Mouse (Mus musculus): ENCODE measurements around the gene Gm20716.

Gene Gm20716

DNA sequence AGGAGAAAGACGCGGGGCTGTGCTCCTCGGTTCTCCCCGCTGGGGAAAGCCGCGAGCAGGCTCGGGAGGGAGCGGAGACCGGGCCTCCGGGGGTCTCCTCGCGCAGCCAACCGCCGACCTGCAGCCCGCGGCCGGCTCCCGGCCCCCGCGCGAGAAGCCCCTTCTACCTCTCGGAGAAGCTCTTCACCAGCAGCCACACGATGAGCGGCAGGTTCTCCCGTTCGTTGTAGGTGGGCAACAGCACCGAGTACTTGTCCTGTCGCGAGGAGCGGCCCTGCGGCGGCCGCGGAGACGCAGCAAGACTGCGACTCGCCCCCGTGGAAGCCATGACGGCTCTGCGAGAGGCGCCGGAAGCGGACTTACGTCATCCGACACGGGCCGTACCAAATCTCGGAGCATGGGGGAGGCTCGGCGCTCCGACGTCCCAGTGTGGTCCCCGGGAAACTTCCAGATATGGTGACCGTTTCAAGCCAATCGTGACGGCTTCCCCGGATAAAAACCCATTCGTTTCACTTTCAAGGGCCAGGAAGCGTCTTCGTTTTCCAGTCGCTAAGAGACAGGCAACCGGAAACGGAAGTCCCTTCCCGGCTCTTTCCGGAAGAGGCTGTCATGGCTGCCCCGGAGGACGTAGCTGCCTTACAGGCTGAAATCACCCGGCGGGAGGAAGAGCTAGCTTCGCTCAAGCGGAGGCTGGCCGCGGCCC lies at the start of gene Gm20716, which contains the start of the genes Dpm1 and Mocs3:
Gm20716 (minus strand) TSS at position 339 of the 703 bp plus-strand sequence.
Dpm1 (minus strand) TSS at position 566 of the 703 bp plus-strand sequence.
Mocs3 (plus strand) TSS at position 597 of the 703 bp plus-strand sequence.
- in situ Hi-C loops (cut with MboI) = no loop called here

DNA sequence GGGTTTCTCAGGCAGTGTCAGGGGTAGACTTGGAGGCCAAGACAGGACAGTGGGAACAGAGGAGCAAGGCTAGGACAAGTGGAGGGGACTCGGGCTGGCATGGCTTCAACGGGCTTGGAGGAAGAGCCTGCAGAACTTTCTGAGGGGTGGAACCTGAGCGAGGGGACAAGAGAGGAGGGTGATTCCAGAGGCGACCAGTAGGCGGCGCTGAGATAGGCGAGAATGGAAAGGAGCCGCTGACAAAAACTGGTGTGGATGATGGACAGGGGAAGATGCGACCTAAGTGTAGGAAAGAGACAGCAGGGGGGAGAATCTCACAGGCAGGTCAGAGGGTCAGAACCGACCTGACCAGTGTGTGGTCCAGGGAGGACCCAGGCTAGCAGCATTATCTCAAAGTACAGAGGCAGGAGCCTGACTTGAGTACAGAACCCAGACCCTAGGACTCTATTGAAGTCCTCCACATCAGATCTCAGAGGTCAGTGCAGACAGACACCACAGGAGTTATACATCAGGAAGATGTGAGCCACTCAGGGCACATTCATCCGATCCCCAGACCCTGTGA lies 44.3 kb upstream of the Gm20716 start:
- in situ Hi-C loops (cut with MboI) = no loop called here

DNA sequence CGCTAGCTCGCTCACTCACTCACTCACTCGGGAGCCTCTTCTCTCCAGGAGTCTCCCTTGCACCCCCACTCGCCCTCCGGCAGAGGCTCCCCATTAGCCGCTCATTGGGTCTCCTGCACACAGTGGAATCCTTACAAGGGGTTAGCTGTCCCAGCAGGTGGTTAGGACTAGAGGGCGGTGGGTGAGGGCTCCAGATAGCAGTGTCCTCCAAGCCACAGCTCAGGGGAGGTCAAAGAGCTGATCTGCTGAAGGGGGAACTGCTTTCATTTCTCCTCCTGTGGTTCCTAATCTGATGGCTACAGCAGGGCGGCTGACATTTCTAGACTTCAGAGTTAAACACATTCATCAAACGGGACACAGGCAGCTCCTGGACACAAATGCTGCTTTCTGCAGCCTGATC lies 43.2 kb upstream of the Gm20716 start:
- in situ Hi-C loops (cut with MboI) = no loop called here

DNA sequence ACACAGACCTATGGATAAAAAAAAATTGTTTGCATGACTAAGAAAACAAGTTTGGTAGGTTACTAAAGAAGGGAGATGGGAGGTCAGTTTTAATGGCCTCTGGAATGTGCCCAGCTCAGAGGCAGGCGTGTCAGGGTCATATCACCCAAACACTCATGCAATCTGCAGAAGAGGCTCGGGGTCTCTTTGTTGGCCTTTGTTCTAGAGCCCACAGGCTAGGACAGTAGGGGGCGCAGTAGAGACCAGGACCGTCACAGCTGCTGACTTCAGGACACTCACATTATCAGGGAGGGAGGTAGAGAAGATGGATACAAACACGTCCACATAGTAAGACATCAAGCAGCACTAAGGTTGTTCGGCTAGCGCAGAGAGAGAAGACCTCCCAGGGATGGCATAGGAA lies 37.9 kb upstream of the Gm20716 start:
- in situ Hi-C loops (cut with MboI) = no loop called here

DNA sequence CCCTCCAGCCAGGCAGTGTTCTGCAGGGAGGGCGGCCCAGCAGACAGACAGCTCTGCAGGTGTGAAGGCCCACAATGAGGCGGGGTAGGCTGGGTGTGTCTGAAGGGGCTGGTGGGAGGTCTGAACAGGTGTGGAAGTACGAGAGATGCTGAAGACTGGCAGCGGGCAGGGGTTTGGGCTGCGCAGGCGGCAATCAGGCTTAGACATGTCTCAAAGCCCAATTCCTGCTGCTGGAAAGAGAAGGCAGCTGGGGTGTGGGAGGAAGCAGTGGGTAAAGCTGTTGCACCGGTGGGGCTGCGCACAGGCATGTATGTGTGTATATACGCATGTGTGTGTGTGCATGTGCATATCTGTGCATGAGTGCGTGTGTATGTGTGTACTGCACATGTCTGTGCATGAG lies 30.7 kb upstream of the Gm20716 start:
- in situ Hi-C loops (cut with MboI) = no loop called here

DNA sequence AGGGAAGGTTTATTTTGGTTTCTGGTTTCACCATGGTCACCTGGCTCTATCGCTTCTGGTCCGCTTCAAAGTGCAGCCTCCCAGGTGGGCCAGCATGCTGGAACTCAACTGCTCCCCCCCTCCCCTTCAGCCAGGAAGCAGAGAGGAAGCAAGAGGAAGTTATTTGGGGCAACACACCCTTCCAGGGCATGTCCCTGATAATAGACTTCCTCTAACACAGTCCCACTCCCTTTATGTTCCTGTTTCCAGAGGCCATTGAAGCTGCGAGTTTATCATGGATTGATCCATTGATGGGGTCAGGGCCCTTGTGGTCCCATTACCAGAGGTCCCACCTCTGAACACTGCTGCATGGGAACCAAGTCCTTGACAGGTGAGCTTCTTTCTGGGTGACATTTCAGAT lies 30.0 kb upstream of the Gm20716 start:
- in situ Hi-C loops (cut with MboI) = no loop called here

DNA sequence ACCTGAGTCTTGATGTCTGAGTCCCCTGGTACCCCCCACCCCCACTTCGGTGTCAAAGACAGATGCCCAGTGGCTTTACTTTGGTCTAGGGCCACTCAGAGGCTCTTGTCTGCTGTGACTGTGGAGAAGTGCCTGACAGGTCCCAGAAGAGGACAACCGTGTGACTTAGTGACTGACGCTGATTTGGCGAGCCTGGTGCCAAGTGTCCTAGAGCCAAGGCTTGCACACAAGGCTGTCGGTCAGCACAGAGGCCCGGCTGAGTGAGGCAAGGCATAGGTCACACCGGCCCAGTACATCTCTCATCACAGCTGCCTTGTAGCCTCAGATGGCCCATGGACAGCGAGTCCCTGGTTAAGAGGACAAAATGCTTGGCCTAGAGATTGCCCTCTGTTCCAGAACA lies 28.9 kb upstream of the Gm20716 start:
- in situ Hi-C loops (cut with MboI) = loop anchor here (10.0 kb wide), 2 partner anchors 176 to 366 kb away; no protein-coding TSS in a partner anchor

DNA sequence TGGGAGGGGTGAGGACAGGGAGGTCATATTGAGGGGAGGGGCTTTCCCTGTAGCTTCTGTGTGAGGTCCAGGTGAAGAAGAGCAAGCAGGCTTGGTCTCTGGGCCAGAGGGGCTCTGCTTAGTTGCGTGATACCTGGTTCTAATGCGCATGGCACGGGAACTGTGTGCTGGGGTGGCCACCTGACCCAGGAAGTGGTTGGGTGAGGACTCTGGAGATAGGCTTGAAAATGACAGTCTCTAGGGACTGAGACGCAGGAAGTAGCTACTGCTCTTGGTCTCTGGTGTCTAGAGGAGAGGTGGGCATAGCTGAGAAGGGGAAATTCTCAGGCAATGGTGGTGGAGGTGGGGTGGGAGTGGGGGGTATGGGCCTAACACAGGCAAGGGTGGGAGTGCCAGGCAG lies 27.0 kb upstream of the Gm20716 start:
- in situ Hi-C loops (cut with MboI) = loop anchor here (10.0 kb wide), 2 partner anchors 178 to 368 kb away; no protein-coding TSS in a partner anchor

DNA sequence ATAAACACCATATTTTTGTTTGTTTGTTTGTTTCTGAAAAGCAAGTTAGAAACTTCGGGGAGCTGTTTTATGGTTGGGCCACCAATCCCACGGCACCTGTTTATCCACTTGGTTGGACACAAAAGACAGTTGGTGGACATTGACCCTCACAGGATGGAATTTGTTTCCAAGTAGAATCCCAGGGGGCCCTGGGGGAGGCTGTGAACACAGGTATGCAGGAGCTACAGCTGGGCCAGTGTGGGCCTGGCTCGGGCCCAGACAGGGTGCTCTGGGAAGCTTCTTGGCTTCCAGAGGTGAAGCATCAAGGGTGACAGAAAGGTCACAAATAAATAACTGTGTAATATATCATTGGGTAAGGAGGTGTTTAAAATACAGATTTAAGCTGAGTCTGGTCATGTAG lies 26.3 kb upstream of the Gm20716 start:
- in situ Hi-C loops (cut with MboI) = loop anchor here (10.0 kb wide), 2 partner anchors 178 to 368 kb away; no protein-coding TSS in a partner anchor

DNA sequence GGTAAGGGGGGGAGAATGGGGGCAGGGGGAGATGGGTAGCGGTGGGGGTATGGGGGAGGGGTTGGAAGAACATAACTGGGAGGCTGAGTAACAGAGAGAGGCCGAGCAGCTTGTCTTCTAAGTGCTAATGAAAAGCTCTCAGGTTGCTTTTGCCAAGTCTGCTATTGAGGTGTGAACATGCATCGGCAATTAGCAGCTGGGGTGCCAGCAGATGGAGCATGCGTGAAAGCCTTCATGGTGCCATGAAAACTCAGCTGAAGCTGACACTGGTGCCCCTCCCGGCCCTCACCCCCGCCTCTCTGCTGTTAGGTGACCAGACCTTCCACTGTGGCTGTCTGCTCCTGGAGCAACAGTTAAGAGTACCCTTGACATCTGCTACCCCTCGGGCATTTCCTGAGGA lies 23.7 kb upstream of the Gm20716 start:
- in situ Hi-C loops (cut with MboI) = loop anchor here (10.0 kb wide), 2 partner anchors 181 to 371 kb away; no protein-coding TSS in a partner anchor

DNA sequence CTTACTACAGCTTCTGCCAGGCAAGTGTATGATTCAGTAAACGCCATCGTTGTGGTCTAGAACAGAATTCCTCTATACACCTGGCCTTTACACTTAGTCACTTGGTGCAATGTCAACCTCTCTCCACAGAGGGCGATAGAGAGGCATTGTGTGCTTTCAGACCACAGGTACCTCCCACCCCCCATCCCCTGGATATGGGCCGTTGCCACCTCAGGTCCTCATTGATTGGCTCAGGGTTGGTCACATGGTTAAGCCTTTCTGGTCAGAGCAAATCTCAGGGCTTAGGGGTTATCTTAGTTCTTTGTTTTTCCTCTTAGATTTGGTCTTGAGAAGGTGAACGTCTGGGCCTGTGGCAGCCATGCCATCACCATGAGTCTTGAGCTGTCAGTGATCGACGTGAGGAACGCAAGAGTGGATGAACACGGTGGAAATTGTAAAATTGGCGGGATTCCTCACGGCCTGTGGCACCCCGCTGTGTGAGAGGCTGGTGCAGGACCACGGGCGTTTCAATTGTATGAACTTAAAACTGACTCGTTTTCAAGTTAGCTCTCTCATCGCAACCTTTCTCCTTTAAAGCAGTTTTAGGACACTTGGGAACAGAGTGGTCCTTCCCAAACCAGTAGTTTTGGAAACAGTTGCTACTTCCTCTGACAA lies 22.6 kb upstream of the Gm20716 start:
- in situ Hi-C loops (cut with MboI) = loop anchor here (10.0 kb wide), 2 partner anchors 182 to 372 kb away; no protein-coding TSS in a partner anchor

DNA sequence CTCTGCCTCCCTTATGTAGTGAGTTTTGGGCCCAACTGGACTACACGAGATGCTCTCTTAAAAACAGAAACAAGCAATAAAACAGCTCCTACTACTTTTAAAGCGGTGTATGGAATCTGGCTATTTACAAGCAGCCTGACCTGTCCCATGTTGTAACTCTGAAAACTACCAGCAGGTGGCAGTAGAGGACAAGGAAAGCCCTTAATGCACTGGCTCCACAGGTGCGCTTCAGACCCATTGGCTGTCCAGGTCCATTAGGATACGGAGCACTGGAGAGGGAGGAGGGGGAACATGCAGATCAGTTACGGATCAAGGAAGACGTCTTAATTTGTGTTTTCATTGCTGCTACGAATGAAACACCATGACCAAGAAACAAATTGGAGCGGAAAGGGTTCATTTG lies 20.1 kb upstream of the Gm20716 start:
- in situ Hi-C loops (cut with MboI) = loop anchor here (10.0 kb wide), 2 partner anchors 185 to 375 kb away; no protein-coding TSS in a partner anchor

DNA sequence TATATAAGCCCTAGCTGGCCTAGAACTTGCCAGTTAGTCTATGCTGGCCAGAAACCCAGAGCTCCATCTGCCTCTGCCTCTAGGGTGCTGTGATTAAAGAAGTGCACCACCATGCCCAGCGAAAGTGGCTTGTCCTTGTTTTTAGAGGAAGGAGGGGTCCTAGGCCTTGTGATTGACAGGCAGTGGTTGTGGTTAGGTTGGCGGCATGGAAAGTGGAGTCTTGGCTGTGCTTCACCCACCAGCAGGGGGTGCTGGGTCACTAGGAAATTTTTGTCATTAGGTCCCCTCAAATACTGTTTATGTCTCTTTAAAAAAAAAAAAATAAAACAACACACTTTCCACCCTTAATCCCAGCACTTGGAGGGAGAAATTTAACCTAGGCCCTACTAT lies 18.7 kb upstream of the Gm20716 start:
- in situ Hi-C loops (cut with MboI) = no loop called here

DNA sequence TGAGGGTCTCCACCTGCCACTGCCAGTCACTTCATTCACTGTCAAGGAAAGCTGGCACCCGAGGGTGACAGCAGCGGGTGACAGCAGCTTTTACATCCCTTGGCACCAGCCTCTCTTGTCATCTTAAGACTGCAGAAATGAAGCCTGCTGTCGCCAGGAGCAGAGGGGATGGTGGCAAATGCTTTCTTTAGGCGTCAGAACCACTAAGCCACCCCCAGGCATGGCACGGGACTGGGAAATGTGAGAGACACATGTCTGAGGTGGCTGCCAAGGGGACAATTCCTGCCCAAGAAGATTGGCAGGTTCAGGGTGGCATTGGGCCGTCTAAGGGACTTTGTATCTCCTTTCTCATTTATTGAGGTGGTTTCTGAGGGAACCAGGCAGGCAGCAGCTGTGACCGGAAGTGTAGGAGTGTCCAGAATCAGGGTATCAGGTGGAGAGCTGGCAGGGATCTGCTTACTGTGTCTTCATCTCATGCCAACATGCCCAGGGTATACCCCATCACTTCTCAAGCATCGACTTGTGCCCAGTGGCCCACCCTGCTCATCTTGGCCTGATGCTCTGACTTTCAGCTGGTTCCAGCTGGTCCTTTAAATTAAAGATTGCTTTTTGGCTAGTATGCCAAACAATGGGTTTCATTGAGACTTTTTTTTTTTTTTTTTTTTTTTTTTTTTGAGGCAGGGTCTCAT lies 18.1 kb upstream of the Gm20716 start:
- in situ Hi-C loops (cut with MboI) = no loop called here

DNA sequence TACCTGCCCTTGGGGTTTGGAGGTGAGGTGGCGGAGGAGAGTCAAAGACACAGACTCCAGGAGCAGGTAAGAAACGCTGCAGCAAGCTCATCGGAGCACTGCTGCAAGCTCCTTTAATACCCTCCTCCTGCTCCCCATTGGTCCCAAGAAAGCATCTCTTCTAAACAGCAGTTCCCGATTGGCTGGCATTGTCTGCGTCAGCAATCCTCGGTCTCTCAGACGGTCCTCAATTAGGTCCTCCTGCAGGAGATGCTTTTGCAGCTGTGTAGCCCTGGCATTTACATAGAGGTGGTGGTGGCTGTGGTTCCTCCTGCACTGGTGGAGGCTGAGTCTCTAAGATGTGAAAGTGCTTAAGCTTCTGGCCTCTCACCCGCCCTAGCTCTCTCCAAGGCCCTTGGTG lies 15.4 kb upstream of the Gm20716 start:
- in situ Hi-C loops (cut with MboI) = no loop called here

DNA sequence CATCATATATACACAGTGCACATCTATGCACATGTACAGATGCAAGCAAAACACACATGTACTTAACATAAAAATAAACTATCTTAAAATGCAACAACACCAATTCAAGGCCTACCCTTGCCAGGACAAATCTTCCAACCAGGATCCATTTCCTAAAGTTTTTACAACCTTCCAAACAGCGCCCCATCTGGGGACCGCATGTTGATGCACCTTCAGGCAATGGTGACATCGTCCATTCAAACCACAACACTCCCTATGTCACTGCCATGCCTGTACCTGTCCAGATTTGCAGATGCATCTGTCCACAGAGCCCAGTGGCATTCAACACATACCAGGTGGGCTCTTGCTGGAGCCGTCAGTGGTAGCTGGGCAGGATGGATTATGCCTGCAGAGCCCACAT lies 13.1 kb upstream of the Gm20716 start:
- in situ Hi-C loops (cut with MboI) = no loop called here

DNA sequence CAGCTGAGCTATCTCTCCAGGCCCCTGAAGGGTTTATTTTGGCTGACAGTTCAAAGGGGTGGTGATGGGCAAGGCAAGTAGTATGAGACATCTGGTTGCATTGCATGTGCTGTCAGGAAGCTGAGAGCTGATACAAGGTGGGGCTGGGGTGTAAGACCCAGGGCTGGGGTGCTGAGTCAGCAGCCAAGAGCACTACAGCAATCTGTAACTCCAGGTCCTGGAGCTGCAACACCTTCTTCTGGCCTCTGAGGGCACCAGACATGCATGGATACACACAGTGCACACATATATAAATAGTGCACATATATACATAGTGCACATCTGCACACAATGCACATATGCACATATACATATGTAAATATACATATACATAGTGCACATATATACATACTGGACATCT lies 12.7 kb upstream of the Gm20716 start:
- in situ Hi-C loops (cut with MboI) = no loop called here

DNA sequence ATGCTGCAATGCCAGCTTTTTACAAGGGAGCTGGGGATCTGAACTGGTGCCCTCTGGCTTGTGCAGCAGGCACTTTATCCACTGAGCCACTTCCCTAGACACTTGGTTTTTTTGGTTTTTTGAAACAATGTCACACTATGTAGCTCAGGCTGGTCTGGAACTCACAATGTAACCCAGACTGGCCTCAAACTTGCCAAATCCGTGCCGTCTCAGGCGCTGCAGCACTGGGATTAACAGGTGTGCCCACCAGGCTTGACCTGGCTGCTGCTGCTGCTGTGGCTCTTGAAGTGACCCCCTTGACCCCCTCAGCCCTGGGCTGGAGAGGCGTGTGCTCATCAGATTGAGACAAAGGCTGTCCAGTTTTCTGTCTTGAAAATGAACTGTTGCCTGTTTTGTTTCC lies 8.2 kb upstream of the Gm20716 start:
- in situ Hi-C loops (cut with MboI) = no loop called here

DNA sequence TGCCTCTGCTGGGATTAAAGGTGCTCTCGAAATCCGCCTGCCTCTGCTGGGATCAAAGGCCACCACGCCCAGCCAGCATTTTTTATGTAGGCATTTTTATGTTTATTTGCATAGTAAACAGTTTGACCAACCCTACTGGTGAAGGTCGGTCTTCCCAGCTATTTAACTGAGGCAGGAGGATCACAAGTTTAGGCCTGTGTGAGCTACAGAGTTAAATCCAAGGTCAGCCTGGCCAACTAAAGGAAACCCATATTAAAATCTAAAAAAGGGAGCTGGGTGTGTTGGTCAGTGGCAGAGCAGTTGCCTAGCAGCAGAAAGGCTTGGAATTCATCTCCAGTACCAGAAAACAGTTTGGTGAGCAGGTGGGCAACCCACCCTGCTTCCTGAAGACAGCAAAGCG lies 3.1 kb upstream of the Gm20716 start:
- in situ Hi-C loops (cut with MboI) = no loop called here

DNA sequence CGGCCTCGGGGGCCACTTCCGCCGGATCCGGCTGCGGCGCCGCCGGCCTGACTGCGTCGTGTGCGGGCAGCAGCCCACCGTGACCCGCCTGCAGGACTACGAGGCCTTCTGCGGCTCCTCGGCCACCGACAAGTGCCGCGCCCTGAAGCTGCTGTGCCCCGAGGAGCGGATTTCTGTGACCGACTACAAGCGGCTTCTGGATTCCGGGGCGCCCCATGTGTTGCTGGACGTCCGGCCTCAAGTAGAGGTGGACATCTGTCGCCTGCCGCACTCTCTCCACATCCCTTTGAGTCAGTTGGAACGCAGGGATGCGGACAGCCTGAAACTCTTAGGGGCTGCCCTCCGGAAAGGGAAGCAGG lies 1.3 kb upstream of the Gm20716 start:
- in situ Hi-C loops (cut with MboI) = no loop called here

DNA sequence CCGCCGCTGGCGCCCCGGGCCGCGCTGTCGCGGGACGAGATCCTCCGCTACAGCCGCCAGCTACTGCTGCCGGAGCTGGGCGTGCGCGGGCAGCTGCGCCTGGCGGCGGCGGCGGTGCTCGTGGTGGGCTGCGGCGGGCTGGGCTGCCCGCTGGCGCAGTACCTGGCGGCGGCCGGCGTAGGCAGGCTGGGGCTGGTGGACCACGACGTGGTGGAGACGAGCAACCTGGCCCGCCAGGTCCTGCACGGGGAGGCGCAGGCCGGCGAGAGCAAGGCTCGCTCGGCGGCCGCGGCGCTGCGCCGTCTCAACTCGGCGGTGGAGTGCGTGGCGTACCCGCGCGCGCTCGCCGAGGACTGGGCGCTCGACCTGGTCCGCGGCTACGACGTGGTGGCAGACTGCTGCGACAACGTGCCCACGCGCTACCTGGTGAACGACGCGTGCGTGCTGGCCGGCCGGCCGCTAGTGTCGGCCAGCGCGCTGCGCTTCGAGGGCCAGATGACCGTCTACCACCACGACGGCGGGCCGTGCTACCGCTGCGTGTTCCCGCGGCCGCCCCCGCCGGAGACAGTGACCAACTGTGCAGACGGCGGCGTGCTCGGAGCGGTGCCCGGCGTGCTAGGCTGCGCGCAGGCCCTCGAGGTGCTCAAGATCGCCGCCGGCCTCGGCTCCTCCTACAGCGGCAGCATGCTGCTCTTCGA lies 758 bp upstream of the Gm20716 start:
- in situ Hi-C loops (cut with MboI) = no loop called here
